Mouse (Mus musculus) heart, postnatal 25 days (tissue): ENCODE results near the gene Endod1. TPM values are rescaled to one million over a fixed set of nuclear protein-coding genes. Genes with fewer than 3 reads are reported as not detected.
"Not testable (repeated sequence)": the region's sequence is repeated elsewhere in the genome, so short reads cannot be mapped to it uniquely, and the experiment has no call there.

ENCODE experiments used
- DNase-seq: peaks from one replicate; pipeline ENCODE4 v3.0.0; 2022; ENCODE audit warnings: low spot score
- intact Hi-C: fragments of 180-260 bp; cut with DNase I; formaldehyde crosslinking; loops from one replicate; pipeline ENCODE4 v1.15.1; 2025
- total RNA-seq, 2 experiments: library from RNA; stranded (reverse); gene quantifications; 2 replicates each; pipeline ENCODE4 v1.2.3; 2021

Gene Endod1
- total RNA-seq, 2 experiments from 2014 or later = 7.6 to 8.5 TPM

DNA sequence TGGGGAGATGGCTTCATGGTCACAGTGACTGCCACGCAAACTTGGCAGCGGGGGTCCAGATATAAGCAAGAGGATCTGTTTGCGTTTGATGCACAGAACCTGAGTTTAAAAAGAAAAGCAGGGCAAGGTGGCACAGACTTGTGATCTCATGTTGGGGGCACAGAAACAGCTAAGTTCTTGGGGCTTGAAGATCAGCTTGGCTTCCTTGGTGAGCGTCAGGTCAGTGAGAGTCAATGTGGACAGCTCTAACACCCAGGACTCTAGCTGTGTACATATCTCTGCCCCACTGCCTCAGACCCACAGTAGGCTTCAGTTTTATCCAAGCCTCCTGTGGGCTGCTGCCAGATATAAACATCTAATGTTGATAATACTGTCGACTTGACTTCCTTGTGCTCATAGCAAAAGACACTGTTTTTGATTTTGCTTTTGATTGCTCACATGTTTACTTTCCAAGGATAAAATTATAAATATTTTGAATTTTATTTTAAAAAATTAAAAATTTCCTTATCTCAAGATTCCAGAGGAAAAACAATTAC is 1.0 kb upstream of the Endod1 start:
- intact Hi-C loops = loop anchor here (5.0 kb wide), 1 partner anchor 120 kb away; the partner anchor contains the start of genes Cwc15 and Kdm4d
- no peak for DNase-seq

DNA sequence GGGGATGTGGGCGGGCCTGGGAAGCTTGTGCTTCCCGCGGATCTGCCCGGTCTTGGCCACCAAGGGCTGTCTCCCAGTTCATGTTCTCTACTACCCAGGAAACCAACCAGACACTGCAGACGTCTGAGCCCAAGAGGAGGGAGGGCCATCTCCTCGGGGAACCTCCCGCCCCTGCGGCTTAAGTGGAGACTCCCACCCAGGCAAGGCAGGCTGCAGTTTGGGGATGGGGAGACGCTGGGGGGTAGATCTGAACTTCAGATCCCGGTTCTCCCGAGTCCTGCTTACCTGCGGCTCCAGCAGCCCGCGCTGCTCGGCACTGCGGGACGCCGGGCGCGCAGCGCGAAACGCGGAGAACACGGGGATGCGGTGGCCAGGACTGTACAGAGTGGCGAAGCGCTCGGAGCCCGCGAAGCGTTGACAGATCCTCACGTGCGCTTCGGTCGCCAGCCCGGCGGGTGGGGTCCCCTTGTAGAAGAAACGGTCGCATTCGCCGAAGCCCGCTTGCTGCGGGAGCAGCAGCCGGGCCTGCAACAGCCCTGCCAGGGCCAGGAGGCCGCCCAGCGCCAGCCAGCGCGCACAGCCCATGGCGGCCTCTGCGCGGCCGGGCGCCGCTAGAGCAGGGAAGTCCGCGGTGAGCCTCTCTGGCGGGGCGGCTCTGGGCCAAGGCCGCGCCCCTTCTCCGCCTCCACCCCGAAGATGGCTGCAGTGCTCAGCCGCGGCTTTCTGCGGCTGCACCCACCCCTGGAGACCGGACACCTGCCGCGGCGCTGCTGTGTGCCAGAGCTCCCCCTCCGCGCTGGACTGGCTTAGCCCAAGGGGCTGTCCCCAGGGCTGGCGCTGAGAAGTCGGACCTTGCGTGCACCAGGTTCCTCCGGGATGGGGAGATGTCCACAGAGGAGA is 671 bp downstream of the Endod1 start:
- intact Hi-C loops = loop anchor here (5.0 kb wide), 1 partner anchor 122 kb away; the partner anchor contains the start of genes Cwc15 and Kdm4d
- DNase-seq = peak; percentile 79

DNA sequence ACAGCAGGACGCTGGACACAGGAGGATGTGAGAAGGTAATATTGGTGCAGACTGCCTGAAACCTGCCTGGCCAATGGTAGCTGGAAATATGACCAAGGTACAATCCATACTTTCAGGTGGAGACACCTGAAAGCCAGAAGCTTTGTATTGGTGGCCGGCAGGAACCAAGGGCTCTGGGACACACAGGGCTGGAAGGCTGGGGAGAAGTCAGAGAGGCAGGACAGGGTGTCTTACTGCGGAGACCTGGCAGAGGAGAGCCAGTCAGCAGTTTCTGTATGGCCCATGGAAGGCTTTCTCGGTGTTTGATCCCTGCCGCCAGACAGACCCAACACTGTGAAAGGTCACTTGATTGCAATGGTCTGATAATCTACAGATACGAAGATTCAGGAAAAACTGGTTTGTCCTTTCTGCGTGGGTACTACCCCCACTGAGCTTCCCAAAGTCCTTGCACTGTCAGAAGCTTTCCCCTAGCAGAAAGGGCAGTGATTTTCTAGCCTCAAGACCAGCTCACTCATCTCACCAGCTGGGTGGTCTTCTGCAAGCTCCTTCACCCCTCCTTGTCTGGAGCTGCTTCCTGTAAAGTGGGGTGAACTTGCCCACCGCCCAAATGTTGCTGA is 1.4 kb downstream of the Endod1 start:
- intact Hi-C loops = loop anchor here (5.0 kb wide), 1 partner anchor 122 kb away; the partner anchor contains the start of genes Cwc15 and Kdm4d
- DNase-seq = no peak

DNA sequence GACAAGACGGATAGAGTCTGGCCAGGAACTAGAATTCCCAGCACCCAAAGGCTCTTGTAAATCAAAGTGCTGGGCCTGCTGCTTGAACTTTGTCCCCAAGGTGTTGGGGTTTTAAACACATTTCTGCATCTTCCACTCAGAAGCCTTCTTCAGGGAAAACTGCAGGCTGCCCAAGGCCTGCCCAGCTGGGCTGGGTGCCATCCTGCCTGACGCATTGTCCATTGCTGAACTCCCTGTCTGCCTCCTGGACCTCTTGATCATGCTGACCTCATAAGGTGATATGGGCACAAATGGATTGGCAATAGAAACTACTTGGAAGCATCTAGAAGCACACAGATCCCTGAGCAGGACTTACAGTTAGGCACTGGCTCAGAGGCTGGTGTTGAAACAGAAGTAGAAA is 3.2 kb downstream of the Endod1 start:
- DNase-seq = no peak
- intact Hi-C loops = no loop called here

DNA sequence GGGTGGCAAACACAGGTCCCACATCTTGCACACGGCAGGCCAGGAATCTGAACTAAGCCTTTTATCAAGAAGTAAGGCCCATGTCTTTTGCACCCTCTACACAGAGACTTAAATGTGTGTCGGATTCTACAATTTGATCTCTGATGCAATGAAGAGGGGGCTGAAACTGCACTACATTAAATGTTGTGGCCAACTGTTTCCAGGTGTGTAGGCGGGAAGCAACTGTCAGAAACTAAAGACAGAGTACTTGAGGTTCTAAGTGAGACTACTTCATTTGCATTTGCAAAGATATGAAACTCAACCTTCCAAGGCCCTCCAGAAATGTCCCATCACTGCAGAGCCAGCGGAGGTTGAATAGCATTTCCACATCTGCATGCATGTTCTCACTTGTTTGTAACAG is 5.2 kb downstream of the Endod1 start:
- DNase-seq = no peak
- intact Hi-C loops = no loop called here

DNA sequence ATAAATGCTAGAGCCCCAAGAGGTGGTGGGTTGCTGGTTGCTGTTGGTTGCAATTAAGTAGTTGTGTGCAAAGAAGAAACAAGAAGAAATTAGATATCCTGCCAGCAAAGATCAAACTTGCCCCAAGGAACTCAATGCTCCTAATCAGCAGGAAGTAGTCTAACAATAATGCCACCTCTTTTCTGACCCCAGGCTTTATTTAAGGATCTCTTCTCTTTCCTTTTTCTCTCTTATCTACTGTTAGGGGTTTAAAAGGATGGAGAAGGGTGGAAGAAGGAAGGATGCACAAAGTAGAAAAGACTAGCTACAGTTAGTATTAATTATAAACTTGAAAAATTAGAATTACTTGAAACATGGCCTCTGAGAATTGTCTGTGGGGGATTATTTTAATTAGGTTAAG is 8.9 kb downstream of the Endod1 start:
- no peak for DNase-seq
- intact Hi-C loops = no loop called here

DNA sequence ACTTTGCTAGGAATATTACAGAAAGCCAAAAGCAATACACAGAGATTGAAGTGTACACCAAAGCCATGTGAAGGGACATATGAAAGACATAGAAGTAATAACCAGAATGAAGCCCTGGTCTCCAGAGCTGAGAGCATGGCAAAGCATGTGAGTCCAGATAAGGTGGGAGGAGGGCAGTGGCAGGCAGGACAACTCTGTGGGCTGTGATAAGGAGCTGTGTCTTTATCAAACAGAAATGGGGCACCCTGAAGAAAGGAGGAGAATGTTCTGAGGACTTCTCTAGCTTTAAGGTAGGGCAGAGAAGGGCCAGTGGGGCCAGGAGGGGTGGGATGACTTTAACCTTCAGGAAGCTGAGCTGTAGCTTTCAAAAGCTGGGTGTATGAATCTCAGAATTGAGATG is 12.0 kb downstream of the Endod1 start:
- DNase-seq = no peak
- intact Hi-C loops = no loop called here

DNA sequence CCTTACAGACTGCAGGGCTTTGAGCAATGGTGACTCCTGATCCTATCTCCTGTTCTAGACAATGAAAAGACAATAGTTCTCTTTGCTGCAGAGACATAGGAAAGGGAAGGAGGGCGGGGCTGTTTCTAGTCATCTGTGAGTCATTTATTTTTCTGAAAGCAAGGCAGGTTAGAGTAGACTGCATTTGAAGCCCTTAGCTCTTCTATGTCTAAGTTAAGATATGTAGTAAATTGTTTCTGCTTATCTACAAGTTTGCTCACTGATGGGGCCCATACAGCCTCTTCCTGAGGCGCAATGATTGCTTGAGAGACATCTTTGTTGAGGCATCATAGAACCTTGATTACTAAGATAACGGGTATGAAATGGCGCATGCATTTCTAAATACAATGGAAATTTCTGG is 13.5 kb downstream of the Endod1 start:
- DNase-seq = no peak
- intact Hi-C loops = no loop called here

DNA sequence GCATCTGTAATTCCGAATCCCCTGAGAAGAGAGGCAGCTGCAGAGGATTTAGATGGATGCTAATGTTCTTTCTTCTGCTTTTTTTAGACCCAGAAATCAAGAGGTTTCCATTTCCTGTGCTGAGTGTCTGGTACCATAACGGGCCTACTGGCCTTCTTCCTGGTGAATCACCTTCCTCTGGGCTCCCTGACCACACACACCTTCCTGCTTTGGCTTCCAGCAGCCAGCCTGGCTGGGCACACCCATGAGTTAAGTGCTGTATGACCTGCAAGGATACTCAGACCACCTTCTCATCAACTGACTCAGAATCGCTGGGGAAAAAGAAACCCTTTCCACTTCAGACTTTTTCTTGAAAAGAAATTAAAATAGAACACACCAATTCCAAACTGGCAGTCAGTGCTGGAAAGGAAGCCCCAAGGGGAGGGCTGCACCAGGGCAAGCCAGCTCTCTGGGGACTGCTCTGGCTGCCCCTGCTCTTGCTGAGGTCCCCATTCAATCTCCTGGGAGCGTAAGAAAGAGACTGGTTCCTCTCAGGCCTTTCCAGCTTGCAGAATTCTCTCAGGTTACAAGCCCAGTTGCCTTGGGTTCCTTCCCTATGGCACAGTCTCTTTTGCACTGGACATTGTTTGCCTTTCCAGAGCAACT is 15.7 kb downstream of the Endod1 start:
- peak; percentile 29 for DNase-seq
- intact Hi-C loops = no loop called here

DNA sequence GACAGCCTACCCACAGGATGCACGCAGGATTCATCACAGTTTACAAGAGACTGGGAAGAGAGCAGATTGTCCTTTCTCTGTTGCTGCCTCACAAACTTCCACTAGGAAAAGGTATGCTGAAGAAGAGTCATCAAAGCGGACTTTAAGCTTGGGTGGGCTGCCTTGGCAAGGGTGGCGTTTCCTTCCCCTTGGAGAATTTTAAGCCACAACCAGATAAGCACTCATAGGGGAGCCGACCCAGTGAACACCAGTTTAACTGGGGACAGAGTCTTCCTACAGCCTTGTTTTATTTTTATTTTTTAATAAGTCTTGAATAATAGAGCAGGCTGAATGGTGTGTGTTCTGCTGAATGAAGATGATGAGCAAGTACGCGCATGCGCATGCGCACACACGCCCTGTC is 16.6 kb downstream of the Endod1 start:
- intact Hi-C loops = no loop called here
- no peak for DNase-seq

DNA sequence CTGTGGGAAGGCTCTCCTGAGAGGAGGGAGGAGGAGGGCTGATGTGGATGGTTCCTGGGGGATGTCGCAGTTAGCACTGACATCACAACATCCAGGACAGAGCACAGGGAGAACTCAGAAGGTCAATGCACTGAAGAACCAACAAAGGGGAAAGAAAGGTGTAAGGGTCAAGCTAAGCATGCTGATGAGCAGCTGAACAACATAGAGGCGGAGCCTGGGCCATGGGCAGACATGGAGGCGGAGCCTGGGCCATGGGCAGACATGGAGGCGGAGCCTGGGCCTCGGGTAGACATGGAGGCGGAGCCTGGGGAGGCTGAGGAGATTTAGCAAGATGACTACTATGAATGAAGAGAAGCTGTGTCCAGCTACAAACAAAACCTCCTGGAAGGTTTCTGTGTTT is 17.8 kb downstream of the Endod1 start:
- intact Hi-C loops = no loop called here
- no peak for DNase-seq

DNA sequence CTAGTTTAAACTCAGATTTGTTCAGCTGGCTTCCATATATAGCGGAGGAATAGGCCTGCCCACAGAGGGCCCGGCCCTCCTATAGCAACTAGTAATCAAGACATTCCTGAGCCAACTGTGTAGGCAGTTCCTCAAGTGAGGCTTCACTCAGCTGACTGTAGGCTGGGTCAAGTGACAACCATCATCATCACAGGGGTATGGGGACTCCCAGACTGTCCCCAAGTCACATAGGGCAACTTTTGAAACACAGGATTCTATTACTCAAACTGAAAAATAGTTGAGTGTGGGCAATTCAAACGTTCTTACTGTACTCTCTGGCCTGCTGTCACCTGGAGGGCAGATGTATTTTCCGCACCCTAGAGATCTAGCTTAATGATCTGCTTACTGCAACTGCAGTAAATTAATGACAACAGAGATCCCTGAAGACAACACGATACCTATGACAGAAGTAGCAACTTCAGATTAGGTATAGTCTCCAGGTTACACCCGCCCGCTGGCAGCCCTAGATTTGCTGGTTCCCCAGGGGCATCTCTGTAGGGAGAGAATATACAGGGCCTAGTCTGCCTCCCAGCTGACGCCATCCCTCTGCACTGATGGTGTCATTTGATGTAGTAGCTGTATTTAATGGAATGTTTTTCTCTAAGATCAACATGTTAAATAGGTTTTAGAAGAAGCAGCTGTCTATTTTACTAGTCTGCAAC is 19.1 kb downstream of the Endod1 start:
- DNase-seq = no peak
- intact Hi-C loops = no loop called here

DNA sequence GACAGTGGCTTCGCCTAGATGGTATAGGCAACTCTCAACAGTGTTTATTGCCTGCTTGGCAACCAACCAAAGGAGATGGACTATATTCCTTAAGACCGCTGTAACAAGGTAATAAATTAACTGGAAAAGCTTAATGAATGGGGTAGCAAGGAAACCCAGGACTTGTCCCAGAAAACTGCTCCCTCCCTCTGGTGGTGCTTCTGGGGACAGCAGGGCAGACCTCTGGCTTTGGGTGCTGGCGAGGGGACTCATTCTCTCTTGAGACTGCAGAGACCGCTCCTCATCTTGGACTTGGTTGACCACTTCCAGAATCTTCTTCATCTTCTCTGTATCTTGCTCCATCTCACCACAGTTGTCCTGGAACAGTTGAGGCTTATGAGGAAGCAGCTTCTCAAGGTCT is 24.3 kb downstream of the Endod1 start:
- intact Hi-C loops = no loop called here
- DNase-seq = no peak

DNA sequence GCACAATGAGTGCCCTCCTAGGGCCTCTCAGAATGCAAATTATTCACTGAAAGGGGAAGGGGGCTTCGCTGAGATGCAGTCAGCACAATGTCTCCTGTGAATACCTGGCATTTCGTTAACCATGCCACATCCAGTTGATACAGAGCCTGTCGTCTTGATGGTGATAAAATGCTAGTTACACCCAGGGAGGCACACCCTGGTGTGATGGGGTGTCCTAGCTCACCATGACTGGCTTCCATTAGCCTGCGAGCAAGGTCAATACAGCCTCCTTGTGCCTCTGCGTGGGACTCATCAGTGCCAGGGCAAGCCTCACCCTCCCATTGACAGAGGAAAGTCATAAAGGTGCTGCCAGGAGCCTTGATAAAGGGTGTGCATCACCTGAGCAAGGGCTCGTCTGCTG is 26.5 kb downstream of the Endod1 start:
- intact Hi-C loops = no loop called here

DNA sequence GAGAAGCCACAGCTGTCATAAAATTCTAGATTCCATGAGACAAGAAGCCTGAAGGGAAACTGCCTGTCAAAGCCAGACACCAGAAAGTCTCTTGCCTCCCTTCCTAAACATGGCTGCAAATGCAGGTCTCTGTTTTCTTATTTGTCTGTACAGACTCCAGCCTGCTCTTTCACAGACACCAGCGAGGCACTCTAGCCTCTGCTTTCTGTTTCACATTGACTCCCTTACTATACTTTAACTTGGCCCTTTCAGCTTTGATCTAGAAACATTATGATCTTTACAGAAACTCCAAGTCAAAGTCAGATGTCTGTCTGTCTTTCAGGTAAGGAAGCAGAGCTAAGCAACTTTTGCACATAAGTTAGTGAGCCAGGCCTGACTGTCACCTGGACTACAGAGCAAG is 29.0 kb downstream of the Endod1 start:
- intact Hi-C loops = loop anchor here (2.0 kb wide), 1 partner anchor 38 kb away; no protein-coding TSS in a partner anchor
- no peak for DNase-seq

More for the DNA sequence above, 26.5 kb downstream of the Endod1 start:
- DNase-seq = no peak

DNA sequence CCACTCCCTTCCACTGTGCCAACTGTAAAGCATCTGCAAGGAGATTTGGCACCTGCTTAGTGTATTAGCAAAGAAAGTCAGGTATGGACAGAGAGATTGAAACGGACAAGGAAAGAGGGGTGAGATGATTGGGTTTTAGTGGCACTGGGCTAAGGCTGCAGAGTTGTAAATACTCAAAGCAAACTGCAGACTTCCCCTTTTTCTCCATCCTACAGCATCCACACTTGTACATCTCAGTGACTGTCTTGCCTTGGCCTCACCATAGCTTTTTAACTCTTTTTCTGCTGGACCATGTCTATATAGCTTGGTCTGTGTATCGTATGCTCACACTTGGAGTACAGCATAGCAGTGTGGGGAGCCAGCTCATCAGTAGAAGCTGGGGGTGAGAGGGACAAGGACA is 30.5 kb downstream of the Endod1 start:
- intact Hi-C loops = no loop called here
- no peak for DNase-seq

DNA sequence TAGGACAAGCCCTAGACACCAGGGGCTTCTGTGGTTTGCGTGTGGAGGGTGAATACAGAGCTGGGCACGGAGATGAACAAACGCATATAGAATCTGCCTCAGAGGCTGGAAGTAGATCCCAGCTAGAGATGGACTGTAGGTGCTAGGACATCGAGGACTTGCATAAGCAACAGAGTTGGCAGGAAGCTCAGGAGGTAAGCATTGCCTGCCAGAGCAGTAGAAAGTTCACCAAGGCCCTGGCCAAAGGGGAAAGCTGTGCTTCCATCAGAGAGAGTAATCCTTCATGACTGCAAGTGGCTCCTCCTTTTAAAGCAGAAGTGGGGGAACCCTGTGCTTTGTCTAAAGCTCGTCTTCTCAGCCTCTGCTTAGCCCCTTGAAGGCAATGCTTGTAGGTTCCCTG is 31.9 kb downstream of the Endod1 start:
- intact Hi-C loops = no loop called here
- no peak for DNase-seq

DNA sequence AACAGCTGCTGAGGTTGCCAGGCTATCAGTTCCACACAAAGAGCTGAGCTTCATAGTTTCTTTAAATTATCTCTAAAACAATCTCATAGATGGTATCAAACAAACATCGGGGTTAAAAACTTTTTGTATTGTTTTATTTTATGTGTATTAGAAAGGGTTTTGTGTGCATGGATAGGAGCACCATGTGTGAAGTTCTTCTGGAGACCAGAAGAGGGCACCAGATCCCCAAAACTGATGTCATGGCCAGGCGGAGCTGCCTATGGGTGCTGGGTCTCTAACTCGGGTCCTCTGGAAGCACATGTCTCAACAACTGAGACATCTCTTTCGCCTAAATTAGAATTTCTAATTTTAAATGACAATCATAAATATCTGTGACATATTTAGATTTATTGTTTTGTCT is 32.9 kb downstream of the Endod1 start:
- intact Hi-C loops = no loop called here
- DNase-seq = no peak

DNA sequence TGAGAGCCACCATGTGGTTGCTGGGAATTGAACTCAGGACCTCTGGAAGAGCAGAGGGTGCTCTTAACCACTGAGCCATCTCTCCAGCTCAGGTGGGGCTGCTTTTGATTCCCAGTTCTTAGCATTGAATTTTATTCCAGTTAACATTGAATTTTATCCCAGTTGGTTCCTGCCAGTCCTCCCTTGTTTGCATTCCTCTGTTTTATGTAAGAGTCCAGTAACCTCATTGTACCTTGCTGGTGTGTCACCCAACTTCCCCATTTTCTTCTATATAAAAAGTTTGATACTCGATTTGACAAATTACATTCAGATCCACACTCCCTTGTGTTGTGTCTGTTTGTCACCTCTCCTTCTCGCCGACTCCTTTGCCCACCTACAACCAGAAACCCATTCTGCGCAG is 35.4 kb downstream of the Endod1 start:
- DNase-seq, intact Hi-C loops: not testable (repeated sequence)
